Mouse (Mus musculus): ENCODE measurements at regions not wholly inside any gene's neighbourhood (a gene's known extent, or its start where the extent isn't known, plus 50 kb on each side); places are given as distances from the start of the nearest gene placed in this dataset.

GRCm38 (mm10) chr2:171734634-171734987 lies 308.7 kb downstream of the Cbln4 start:
- TF ChIP-seq GATA4 (IDR thresholded peaks at IDR 0.05; ENCODE audit: insufficient replicate concordance, low read length), result no peak

GRCm38 (mm10) chr2:171733965-171734633 lies 309.2 kb downstream of the Cbln4 start:
- TF ChIP-seq GATA4 (IDR thresholded peaks at IDR 0.05; ENCODE audit: insufficient replicate concordance, low read length), result no peak

- TF ChIP-seq GATA4 (IDR thresholded peaks at IDR 0.05; ENCODE audit: insufficient replicate concordance, low read length), result no peak
Observed at GRCm38 (mm10) chr2:171719269-171719668, 324.0 kb downstream of the Cbln4 start.

GRCm38 (mm10) chr2:171718855-171719254 lies 324.4 kb downstream of the Cbln4 start:
- TF ChIP-seq GATA4 (IDR thresholded peaks at IDR 0.05; ENCODE audit: insufficient replicate concordance, low read length), result no peak

- TF ChIP-seq GATA4 (IDR thresholded peaks at IDR 0.05; ENCODE audit: insufficient replicate concordance, low read length), result no peak
Observed at GRCm38 (mm10) chr2:171712816-171713570, 330.3 kb downstream of the Cbln4 start.

- no peak for TF ChIP-seq GATA4 (IDR thresholded peaks at IDR 0.05; ENCODE audit: insufficient replicate concordance, low read length)
Observed at GRCm38 (mm10) chr2:171693526-171693925, 349.7 kb downstream of the Cbln4 start.

GRCm38 (mm10) chr2:171690781-171691180 lies 352.5 kb downstream of the Cbln4 start:
- TF ChIP-seq GATA4 (IDR thresholded peaks at IDR 0.05; ENCODE audit: insufficient replicate concordance, low read length), result no peak

GRCm38 (mm10) chr2:171689102-171689501 lies 354.2 kb downstream of the Cbln4 start:
- TF ChIP-seq GATA4 (IDR thresholded peaks at IDR 0.05; ENCODE audit: insufficient replicate concordance, low read length), result no peak

- TF ChIP-seq GATA4 (IDR thresholded peaks at IDR 0.05; ENCODE audit: insufficient replicate concordance, low read length), result no peak
Observed at GRCm38 (mm10) chr2:171677998-171678397, 365.3 kb downstream of the Cbln4 start.

GRCm38 (mm10) chr2:171677128-171677527 lies 366.1 kb downstream of the Cbln4 start:
- TF ChIP-seq GATA4 (IDR thresholded peaks at IDR 0.05; ENCODE audit: insufficient replicate concordance, low read length), result no peak

GRCm38 (mm10) chr2:171676083-171676482 lies 367.2 kb downstream of the Cbln4 start:
- TF ChIP-seq GATA4 (IDR thresholded peaks at IDR 0.05; ENCODE audit: insufficient replicate concordance, low read length), result no peak

GRCm38 (mm10) chr2:171675411-171675810 lies 367.9 kb downstream of the Cbln4 start:
- TF ChIP-seq GATA4 (IDR thresholded peaks at IDR 0.05; ENCODE audit: insufficient replicate concordance, low read length), result no peak

GRCm38 (mm10) chr2:171670945-171671547 lies 372.2 kb downstream of the Cbln4 start:
- no peak for TF ChIP-seq GATA4 (IDR thresholded peaks at IDR 0.05; ENCODE audit: insufficient replicate concordance, low read length)

GRCm38 (mm10) chr2:171668791-171669645 lies 374.2 kb downstream of the Cbln4 start:
- TF ChIP-seq GATA4 (IDR thresholded peaks at IDR 0.05; ENCODE audit: insufficient replicate concordance, low read length), result no peak

- no peak for TF ChIP-seq GATA4 (IDR thresholded peaks at IDR 0.05; ENCODE audit: insufficient replicate concordance, low read length)
Observed at GRCm38 (mm10) chr2:171662571-171662970, 380.7 kb downstream of the Cbln4 start.

Measured in liver, adult (tissue).